Mouse (Mus musculus) mature B cell (primary cell): Measurements from ENCODE around the gene Flt3.

ENCODE experiments used
- in situ Hi-C: fragments of 300-500 bp; cut with MboI; formaldehyde crosslinking; loops from 2 replicates; pipeline ENCODE4 v1.14.3; 2019

Gene Flt3

GRCm38 (mm10) chr5:147410585-147410984 lies 10.3 kb upstream of the Flt3 start:
- in situ Hi-C loops: no loop called here

- in situ Hi-C loops: no loop called here
Observed at GRCm38 (mm10) chr5:147408731-147409130, 8.4 kb upstream of the Flt3 start.

GRCm38 (mm10) chr5:147406135-147406534 lies 5.8 kb upstream of the Flt3 start:
- in situ Hi-C loops: no loop called here

- in situ Hi-C loops: no loop called here
Observed at GRCm38 (mm10) chr5:147402505-147402904, 2.2 kb upstream of the Flt3 start.

GRCm38 (mm10) chr5:147401024-147401423 lies 735 bp upstream of the Flt3 start:
- in situ Hi-C loops: no loop called here

- in situ Hi-C loops: no loop called here
Observed at GRCm38 (mm10) chr5:147400505-147400979, 253 bp upstream of the Flt3 start.

- in situ Hi-C loops: no loop called here
Observed at GRCm38 (mm10) chr5:147395050-147395449, 5.2 kb downstream of the Flt3 start.

GRCm38 (mm10) chr5:147392667-147393213 lies 7.5 kb downstream of the Flt3 start:
- in situ Hi-C loops: no loop called here

- in situ Hi-C loops: no loop called here
Observed at GRCm38 (mm10) chr5:147390772-147391171, 9.5 kb downstream of the Flt3 start.

GRCm38 (mm10) chr5:147389052-147389451 lies 11.2 kb downstream of the Flt3 start:
- in situ Hi-C loops: no loop called here

- in situ Hi-C loops: no loop called here
Observed at GRCm38 (mm10) chr5:147388376-147389008, 11.8 kb downstream of the Flt3 start.

- in situ Hi-C loops: no loop called here
Observed at GRCm38 (mm10) chr5:147386865-147387264, 13.4 kb downstream of the Flt3 start.

GRCm38 (mm10) chr5:147381396-147381795 lies 18.9 kb downstream of the Flt3 start:
- in situ Hi-C loops: no loop called here

GRCm38 (mm10) chr5:147379481-147379880 lies 20.8 kb downstream of the Flt3 start:
- in situ Hi-C loops: no loop called here

- in situ Hi-C loops: no loop called here
Observed at GRCm38 (mm10) chr5:147370276-147370675, 30.0 kb downstream of the Flt3 start.

GRCm38 (mm10) chr5:147368221-147368620 lies 32.1 kb downstream of the Flt3 start:
- in situ Hi-C loops: no loop called here

- in situ Hi-C loops: no loop called here
Observed at GRCm38 (mm10) chr5:147365995-147366765, 34.1 kb downstream of the Flt3 start.

- in situ Hi-C loops: no loop called here
Observed at GRCm38 (mm10) chr5:147363054-147363453, 37.2 kb downstream of the Flt3 start.

- in situ Hi-C loops: no loop called here
Observed at GRCm38 (mm10) chr5:147358481-147358880, 41.8 kb downstream of the Flt3 start.

- in situ Hi-C loops: no loop called here
Observed at GRCm38 (mm10) chr5:147357536-147357935, 42.8 kb downstream of the Flt3 start.

- in situ Hi-C loops: no loop called here
Observed at GRCm38 (mm10) chr5:147356260-147357055, 43.8 kb downstream of the Flt3 start.

- in situ Hi-C loops: no loop called here
Observed at GRCm38 (mm10) chr5:147355788-147356187, 44.5 kb downstream of the Flt3 start.
